Mouse (Mus musculus): ENCODE data around the gene Hist1h3f. TPM values are rescaled to one million over a fixed set of nuclear protein-coding genes. Genes with fewer than 3 reads are reported as not detected.
"Not testable (repeated sequence)": the region's sequence is repeated elsewhere in the genome, so short reads cannot be mapped to it uniquely, and the experiment has no call there.

Hist1h3f gene
- polyA plus RNA-seq, 1 experiment from 2014 or later, result 0.32 TPM

GRCm38 (mm10) chr13:23541497-23541896, 2.4 kb upstream of the Hist1h3f start:
- no peak for DNase-seq (ENCODE audit: low spot score)
- Histone ChIP-seq H3K4me1 (ENCODE audit: insufficient read depth, low read depth, low read length) (no peaks in the 10 kb centered on the region; the same call in 1 of the 2 replicates), H3K27me3 (replicated peaks; ENCODE audit: insufficient read depth, low read length) (no peaks in the 10 kb centered on the region), H3K4me2 (replicated peaks; ENCODE audit: low read depth, low read length) (no peak overlapping the region), H3K4me3 (ENCODE audit: low read depth, low read length) (no peak overlapping the region), H3K36me3 (ENCODE audit: insufficient read depth, low read length) (no peaks in the 10 kb centered on the region), H3K27ac (ENCODE audit: low read length) (no peak overlapping the region), H3K9ac (replicated peaks; ENCODE audit: low read depth) (no peak overlapping the region), H3K9me3 (ENCODE audit: low read length) (no peaks in the 10 kb centered on the region)
- no peak for TF ChIP-seq CTCF (IDR thresholded peaks at IDR 0.05)
- no peak for TF ChIP-seq EP300 (IDR thresholded peaks at IDR 0.05)
- 66% methylated on average over 3 of the region's 3 CpGs for WGBS
- no peak for ATAC-seq

- WGBS, result 4% methylated on average over 3 of the region's 3 CpGs
- Histone ChIP-seq H3K9ac (replicated peaks; ENCODE audit: low read depth) (peak overlapping the region; percentile 34; the same call in 1 of the 2 replicates), H3K4me3 (ENCODE audit: low read depth, low read length) (peak overlapping the region; percentile 49; the same call in 1 of the 2 replicates), H3K27ac (ENCODE audit: low read length) (0 out of 2 replicates have a peak overlapping the region, but pooled peaks have one; percentile 15), H3K4me2 (replicated peaks; ENCODE audit: low read depth, low read length) (peak overlapping the region; percentile 63)
- not testable (repeated sequence) for H3K27me3 ChIP-seq (replicated peaks; ENCODE audit: insufficient read depth, low read length); DNase-seq (ENCODE audit: low spot score); H3K36me3 ChIP-seq (ENCODE audit: insufficient read depth, low read length); H3K9me3 ChIP-seq (ENCODE audit: low read length); ATAC-seq; H3K4me1 ChIP-seq (ENCODE audit: insufficient read depth, low read depth, low read length)
Measured at GRCm38 (mm10) chr13:23542225-23542980, 1.4 kb upstream of the Hist1h3f start.

- peak within 1 kb of the TSS; percentile 34 for H3K9ac ChIP-seq (replicated peaks; ENCODE audit: low read depth)
- H3K27ac ChIP-seq (ENCODE audit: low read length), result peak within 1 kb of the TSS; percentile 86
- ATAC-seq (peak; percentile 91), DNase-seq (ENCODE audit: low spot score) (peak; percentile 98)
- not testable (repeated sequence) for H3K4me1 ChIP-seq (ENCODE audit: insufficient read depth, low read depth, low read length); H3K36me3 ChIP-seq (ENCODE audit: insufficient read depth, low read length); H3K9me3 ChIP-seq (ENCODE audit: low read length); H3K27me3 ChIP-seq (replicated peaks; ENCODE audit: insufficient read depth, low read length)
- WGBS, result under 1% methylated on average over 27 of the region's 42 CpGs
- peak within 1 kb of the TSS; percentile 49 for H3K4me3 ChIP-seq (ENCODE audit: low read depth, low read length)
- H3K4me2 ChIP-seq (replicated peaks; ENCODE audit: low read depth, low read length), result peak within 1 kb of the TSS; percentile 63
Measured at GRCm38 (mm10) chr13:23542999-23543607, 749 bp upstream of the Hist1h3f start, which contains the start of gene Hist1h2bh. Hist1h2bh (minus strand) TSS chr13:23543392.

DNA sequence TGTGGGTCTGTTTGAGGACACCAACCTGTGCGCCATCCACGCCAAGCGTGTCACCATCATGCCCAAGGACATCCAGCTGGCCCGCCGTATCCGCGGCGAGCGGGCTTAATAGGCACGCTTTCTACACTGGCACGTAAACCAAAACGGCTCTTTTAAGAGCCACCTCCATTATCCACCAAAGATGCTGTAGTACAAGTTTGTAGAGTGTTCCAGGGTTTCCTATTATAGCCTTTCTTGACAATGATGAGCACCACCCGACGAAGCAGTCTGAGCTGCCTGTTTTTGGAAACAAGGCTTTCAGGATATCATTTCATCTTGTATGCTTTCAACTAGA, 902 bp downstream of the Hist1h3f start:
- H3K4me3 ChIP-seq (ENCODE audit: low read depth, low read length), result peak overlapping the region; percentile 49
- ATAC-seq; H3K9ac ChIP-seq (replicated peaks; ENCODE audit: low read depth): not testable (repeated sequence)

GRCm38 (mm10) chr13:23546694-23547093, 2.8 kb downstream of the Hist1h3f start:
- Histone ChIP-seq H3K9me3 (ENCODE audit: low read length) (no peaks in the 10 kb centered on the region), H3K36me3 (ENCODE audit: insufficient read depth, low read length) (no peaks in the 10 kb centered on the region), H3K27ac (ENCODE audit: low read length) (no peak overlapping the region), H3K9ac (replicated peaks; ENCODE audit: low read depth) (no peak overlapping the region), H3K4me1 (ENCODE audit: insufficient read depth, low read depth, low read length) (no peaks in the 10 kb centered on the region), H3K27me3 (replicated peaks; ENCODE audit: insufficient read depth, low read length) (no peaks in the 10 kb centered on the region), H3K4me2 (replicated peaks; ENCODE audit: low read depth, low read length) (no peak overlapping the region), H3K4me3 (ENCODE audit: low read depth, low read length) (no peak overlapping the region)
- TF ChIP-seq CTCF (IDR thresholded peaks at IDR 0.05), result no peak
- DNase-seq (ENCODE audit: low spot score) (no peak), ATAC-seq (no peak)
- 49% methylated on average over 5 of the region's 5 CpGs for WGBS

More for the DNA sequence above, 902 bp downstream of the Hist1h3f start:
- H3K27me3 ChIP-seq (replicated peaks; ENCODE audit: insufficient read depth, low read length); DNase-seq (ENCODE audit: low spot score); H3K9me3 ChIP-seq (ENCODE audit: low read length); H3K27ac ChIP-seq (ENCODE audit: low read length); H3K36me3 ChIP-seq (ENCODE audit: insufficient read depth, low read length); H3K4me1 ChIP-seq (ENCODE audit: insufficient read depth, low read depth, low read length): not testable (repeated sequence)
- peak overlapping the region; percentile 63 for H3K4me2 ChIP-seq (replicated peaks; ENCODE audit: low read depth, low read length)
- under 1% methylated on average over 11 of the region's 14 CpGs for WGBS

DNA sequence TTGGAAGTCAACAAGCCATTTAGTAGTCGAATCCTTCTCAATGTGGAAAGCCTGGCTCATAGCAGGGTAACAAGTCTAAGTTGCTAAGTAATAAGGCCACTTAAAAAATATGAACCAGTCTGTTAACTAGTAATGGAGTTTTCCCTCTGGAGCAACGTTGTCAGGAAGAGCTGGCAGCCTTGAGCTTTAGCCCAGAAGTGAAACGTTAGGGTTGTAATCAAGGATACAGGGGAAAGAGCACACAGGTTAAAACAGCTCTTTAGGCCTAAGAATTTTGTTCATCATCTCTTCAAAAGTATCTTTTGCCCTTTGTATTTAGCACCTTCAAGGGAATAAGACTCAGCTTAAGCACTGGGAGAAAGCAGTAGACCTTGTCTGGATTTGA, 6.9 kb downstream of the Hist1h3f start:
- 0% methylated on average over 3 of the region's 3 CpGs for WGBS
- no peak for TF ChIP-seq CTCF (IDR thresholded peaks at IDR 0.05)
- TF ChIP-seq EP300 (IDR thresholded peaks at IDR 0.05), result no peak
- Histone ChIP-seq H3K9me3 (ENCODE audit: low read length) (no peaks in the 10 kb centered on the region), H3K27me3 (replicated peaks; ENCODE audit: insufficient read depth, low read length) (no peaks in the 10 kb centered on the region), H3K27ac (ENCODE audit: low read length) (peak overlapping the region; percentile 75), H3K4me3 (ENCODE audit: low read depth, low read length) (peak overlapping the region; percentile 41), H3K4me1 (ENCODE audit: insufficient read depth, low read depth, low read length) (no peaks in the 10 kb centered on the region), H3K36me3 (ENCODE audit: insufficient read depth, low read length) (no peaks in the 10 kb centered on the region), H3K9ac (replicated peaks; ENCODE audit: low read depth) (no peak overlapping the region), H3K4me2 (replicated peaks; ENCODE audit: low read depth, low read length) (peak overlapping the region; percentile 59)
- DNase-seq (ENCODE audit: low spot score) (no peak), ATAC-seq (no peak)

Data from lung, postnatal 0 days (tissue).